Mouse (Mus musculus) embryo, embryonic 11 days (tissue): ENCODE measurements around the gene Vps51.
A peak's percentile ranks its signal among the peaks of the same experiment; 100 is the strongest.

Source experiments
- DNase-seq: peaks from one replicate; pipeline ENCODE4 v3.0.0-alpha.2; 2015

Gene Vps51

GRCm38 (mm10) chr19:6046294-6047153, 30.5 kb downstream of the Vps51 start, which contains the start of gene Syvn1:
Gene Syvn1, plus strand, starts transcription at chr19:6046576.
- peak; percentile 95 for DNase-seq

- DNase-seq: no peak
These were observed 31.4 kb downstream of the Vps51 start for GRCm38 (mm10) chr19:6045366-6046293.

GRCm38 (mm10) chr19:6044102-6044501, 32.9 kb downstream of the Vps51 start:
- peak; percentile 39 for DNase-seq

- DNase-seq: no peak
These were observed 34.7 kb downstream of the Vps51 start for GRCm38 (mm10) chr19:6042293-6042692.

- DNase-seq: no peak
These were observed 37.0 kb downstream of the Vps51 start for GRCm38 (mm10) chr19:6040002-6040401.

- DNase-seq: no peak
These were observed 38.7 kb downstream of the Vps51 start for GRCm38 (mm10) chr19:6038326-6038725.

- no peak for DNase-seq
These were observed 39.3 kb downstream of the Vps51 start for GRCm38 (mm10) chr19:6037695-6038094.

GRCm38 (mm10) chr19:6035966-6036585, 41.0 kb downstream of the Vps51 start:
- no peak for DNase-seq

GRCm38 (mm10) chr19:6030520-6031280, 46.3 kb downstream of the Vps51 start:
- no peak for DNase-seq

GRCm38 (mm10) chr19:6029426-6029825, 47.6 kb downstream of the Vps51 start:
- no peak for DNase-seq

- DNase-seq: no peak
These were observed 48.0 kb downstream of the Vps51 start for GRCm38 (mm10) chr19:6028991-6029390.

- no peak for DNase-seq
These were observed 53.1 kb downstream of the Vps51 start for GRCm38 (mm10) chr19:6023930-6024329.

- DNase-seq: no peak
These were observed 54.0 kb downstream of the Vps51 start for GRCm38 (mm10) chr19:6023059-6023458.

GRCm38 (mm10) chr19:6020276-6020675, 56.8 kb downstream of the Vps51 start:
- DNase-seq: no peak

GRCm38 (mm10) chr19:6018142-6019089, 58.6 kb downstream of the Vps51 start:
- DNase-seq: peak; percentile 87
